Mouse (Mus musculus) forebrain, embryonic 10.5 days (tissue): ENCODE data around the gene Bend4. TPM values are rescaled to one million over a fixed set of nuclear protein-coding genes. Genes with fewer than 3 reads are reported as not detected.

ENCODE experiments used
- DNase-seq: peaks from one replicate; pipeline ENCODE4 v3.0.0-alpha.2; 2017; ENCODE audit warnings: low spot score; ENCODE audit errors: extremely low spot score
- H3K27ac ChIP-seq: fragments of 300-500 bp; sonication (generic); 2 replicates; pipeline ENCODE4 v1.5.1; 2016; ENCODE audit warnings: mild to moderate bottlenecking
- H3K27me3 ChIP-seq: fragments of 300-500 bp; sonication (generic); 2 replicates; pipeline ENCODE4 v1.6.1; 2016; ENCODE audit warnings: mild to moderate bottlenecking; ENCODE audit not compliant: poor library complexity, severe bottlenecking
- H3K36me3 ChIP-seq: fragments of 300-500 bp; sonication (generic); replicated peaks from 2 replicates; pipeline ENCODE4 v1.6.1; 2016; ENCODE audit warnings: mild to moderate bottlenecking, moderate library complexity
- H3K4me1 ChIP-seq: fragments of 300-500 bp; sonication (generic); 2 replicates; pipeline ENCODE4 v1.6.1; 2016
- H3K4me3 ChIP-seq: fragments of 300-500 bp; sonication (generic); 2 replicates; pipeline ENCODE4 v1.5.1; 2016; ENCODE audit warnings: mild to moderate bottlenecking, moderate library complexity
- H3K9me3 ChIP-seq: fragments of 300-500 bp; sonication (generic); 2 replicates; pipeline ENCODE4 v1.6.1; 2016; ENCODE audit warnings: mild to moderate bottlenecking, moderate library complexity
- WGBS: fragments of 180-500 bp; shearing (Covaris S2); methylation state at CpG from one replicate; pipeline ENCODE4 v1.1.7; 2016; 5-methylcytosine and 5-hydroxymethylcytosine counted together
- polyA plus RNA-seq: library from polyadenylated mRNA; unstranded; fragments of >200 nt; fragmentation: Nextera tagmentation; extraction: Ambion mirVana; gene quantifications from 2 replicates; pipeline ENCODE4 v1.2.1, GENCODE M21; 2016

The Bend4 gene
- polyA plus RNA-seq, 1 experiment from 2014 or later, result 9.8 TPM

DNA sequence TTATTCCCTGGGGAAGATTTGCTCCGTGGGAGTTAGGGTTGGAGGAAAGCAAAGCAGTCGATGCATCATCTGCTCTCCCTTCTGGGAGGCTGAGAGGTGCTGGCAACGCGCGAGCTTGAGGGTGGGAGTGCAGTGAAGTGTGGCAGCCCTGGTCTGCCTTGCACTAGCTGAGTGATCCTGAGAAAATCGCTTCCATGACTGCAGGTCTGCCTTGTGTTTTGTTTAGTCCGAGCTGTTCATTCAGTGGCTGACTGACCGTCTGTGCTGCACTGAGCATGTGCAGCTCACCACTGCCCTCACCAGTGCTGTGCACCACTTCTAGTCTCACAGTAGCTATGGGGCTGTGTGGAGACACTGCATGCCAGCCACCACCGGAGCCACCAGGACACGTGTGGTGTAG lies 79.2 kb downstream of the Bend4 start:
- H3K36me3 ChIP-seq, result peaks cover 97% of the 10 kb centered on the region
- H3K4me1 ChIP-seq, result no peaks in the 10 kb centered on the region
- DNase-seq, result no peak
- H3K4me3 ChIP-seq, result no peak overlapping the region
- H3K27ac ChIP-seq, result no peak overlapping the region
- no peaks in the 10 kb centered on the region for H3K9me3 ChIP-seq
- no peaks in the 10 kb centered on the region for H3K27me3 ChIP-seq
- 83% methylated on average over 10 of the region's 10 CpGs for WGBS

DNA sequence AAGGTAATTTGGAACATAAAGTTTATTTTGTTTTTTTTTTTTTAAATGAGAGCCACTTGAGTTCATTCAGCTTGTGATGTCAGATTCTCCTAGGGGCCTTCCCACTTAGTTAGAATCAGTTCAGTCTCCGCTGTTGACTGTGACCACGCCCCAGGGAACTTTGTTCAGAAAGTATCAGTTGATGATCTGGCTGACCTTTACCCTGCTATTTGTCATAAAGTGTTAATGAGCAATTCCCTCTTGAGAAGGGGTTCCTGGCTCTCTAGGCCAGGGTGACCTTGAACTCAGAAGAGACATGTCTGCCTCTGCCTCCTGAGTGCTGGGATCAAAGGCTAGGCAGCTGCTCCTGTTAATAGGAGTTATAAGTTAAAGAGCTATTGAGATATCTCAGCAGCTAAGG lies 81.0 kb downstream of the Bend4 start:
- Histone ChIP-seq H3K9me3 (no peaks in the 10 kb centered on the region), H3K4me1 (no peaks in the 10 kb centered on the region), H3K36me3 (peaks cover 98% of the 10 kb centered on the region), H3K27ac (no peak overlapping the region), H3K27me3 (no peaks in the 10 kb centered on the region), H3K4me3 (no peak overlapping the region)
- no peak for DNase-seq
- WGBS, result 88% methylated on average over 2 of the region's 2 CpGs

Other genes with a start within 250 kb of the Bend4 start
- gene Tmem33, start 167.7 kb downstream of the Bend4 start, polyA plus RNA-seq, result 117 and 133 TPM in 2 replicates
- gene Slc30a9, start 121.4 kb downstream of the Bend4 start, polyA plus RNA-seq, result 85.4 and 87.5 TPM in 2 replicates
- 1.1 and 1.2 TPM in 2 replicates for gene Shisa3, start 179.6 kb upstream of the Bend4 start, polyA plus RNA-seq